Mouse (Mus musculus) spleen, adult 18-20 months (tissue): ENCODE results near the gene Hist1h2bb.

Experiments
- DNase-seq, 2 experiments: peaks; one replicate each; pipeline ENCODE4 v3.0.0; 2022; ENCODE audit warnings: mixed read lengths in 2 of 2

Gene Hist1h2bb

GRCm38 (mm10) chr13:23750839-23751477 lies 4.4 kb downstream of the Hist1h2bb start, which contains the start of gene Hist1h2ab:
TSS of gene Hist1h2ab (plus strand) at chr13:23751126.
- DNase-seq: peak; percentile 42 to 51

- DNase-seq: no peak
These were observed 5.0 kb downstream of the Hist1h2bb start for GRCm38 (mm10) chr13:23751478-23751956.

- DNase-seq: peak; percentile 62 to 84
These were observed 5.7 kb downstream of the Hist1h2bb start, which contains the start of gene Hist1h3b for GRCm38 (mm10) chr13:23752067-23752741. TSS of gene Hist1h3b (plus strand) at chr13:23752267.

GRCm38 (mm10) chr13:23752742-23753172 lies 6.2 kb downstream of the Hist1h2bb start:
- no peak for DNase-seq

GRCm38 (mm10) chr13:23753314-23754078 lies 7.0 kb downstream of the Hist1h2bb start:
- no peak for DNase-seq

- DNase-seq: no peak
These were observed 8.5 kb downstream of the Hist1h2bb start for GRCm38 (mm10) chr13:23755000-23755399.

- DNase-seq: peak; percentile 76 to 87
These were observed 10.3 kb downstream of the Hist1h2bb start, which contains the start of gene Hist1h4b for GRCm38 (mm10) chr13:23756790-23757189. TSS of gene Hist1h4b (plus strand) at chr13:23757013.

- no peak for DNase-seq
These were observed 10.8 kb downstream of the Hist1h2bb start for GRCm38 (mm10) chr13:23757211-23757773.

GRCm38 (mm10) chr13:23757921-23758320 lies 11.4 kb downstream of the Hist1h2bb start:
- no peak for DNase-seq

GRCm38 (mm10) chr13:23759251-23759771 lies 12.8 kb downstream of the Hist1h2bb start:
- no peak for DNase-seq

GRCm38 (mm10) chr13:23759916-23760239 lies 13.3 kb downstream of the Hist1h2bb start:
- no peak for DNase-seq

- DNase-seq: no peak
These were observed 13.9 kb downstream of the Hist1h2bb start for GRCm38 (mm10) chr13:23760240-23760971.

GRCm38 (mm10) chr13:23760972-23761864 lies 14.7 kb downstream of the Hist1h2bb start, which contains the start of gene Hist1h4a:
TSS of gene Hist1h4a (minus strand) at chr13:23761230.
- DNase-seq: peak; percentile 95 to 96

- peak; percentile 43 to 58 for DNase-seq
These were observed 15.6 kb downstream of the Hist1h2bb start, which contains the start of gene Hist1h3a for GRCm38 (mm10) chr13:23761871-23762821. TSS of gene Hist1h3a (minus strand) at chr13:23762386.

GRCm38 (mm10) chr13:23763242-23763585 lies 16.7 kb downstream of the Hist1h2bb start:
- DNase-seq: no peak

- peak; percentile 77 to 81 for DNase-seq
These were observed 17.2 kb downstream of the Hist1h2bb start, which contains the start of gene Hist1h1a for GRCm38 (mm10) chr13:23763586-23764323. TSS of gene Hist1h1a (plus strand) at chr13:23763666.

GRCm38 (mm10) chr13:23764324-23765171 lies 18.0 kb downstream of the Hist1h2bb start:
- DNase-seq: no peak

- no peak for DNase-seq
These were observed 18.6 kb downstream of the Hist1h2bb start for GRCm38 (mm10) chr13:23765172-23765513.
